Mouse (Mus musculus) myocyte (in vitro differentiated cells): ENCODE measurements around the gene Capn8. TPM values are rescaled to one million over a fixed set of nuclear protein-coding genes. Genes with fewer than 3 reads are reported as not detected.

Source experiments
- H3K27me3 ChIP-seq: one replicate; pipeline ENCODE4 v1.6.1; 2011; ENCODE audit not compliant: control insufficient read depth, insufficient read depth, insufficient read length
- H3K36me3 ChIP-seq: one replicate; pipeline ENCODE4 v1.6.1; 2011; ENCODE audit not compliant: control insufficient read depth, insufficient read depth
- H3K4me2 ChIP-seq: one replicate; pipeline ENCODE4 v1.6.1; 2011; ENCODE audit warnings: low read depth, control low read depth
- H3K4me3 ChIP-seq: one replicate; pipeline ENCODE4 v1.5.1; 2011; ENCODE audit warnings: mild to moderate bottlenecking, control low read depth, moderate library complexity
- H3K79me2 ChIP-seq: one replicate; pipeline ENCODE4 v1.6.1; 2011; ENCODE audit not compliant: control insufficient read depth, insufficient read depth
- H3ac ChIP-seq: one replicate; pipeline ENCODE4 v1.6.1; 2011; ENCODE audit not compliant: control insufficient read depth, insufficient read length
- CEBPB ChIP-seq: IDR thresholded peaks from 2 replicates; pipeline ENCODE4 v1.6.1; 2011; ENCODE audit warnings: mild to moderate bottlenecking, moderate library complexity; ENCODE audit not compliant: poor library complexity, insufficient read depth, severe bottlenecking
- E2F4 ChIP-seq: IDR thresholded peaks from one replicate; pipeline ENCODE4 v1.6.1; 2011; ENCODE audit warnings: mild to moderate bottlenecking, control low read depth, moderate library complexity; ENCODE audit not compliant: insufficient read depth
- MAX ChIP-seq: IDR thresholded peaks from one replicate; pipeline ENCODE4 v1.6.1; 2011; ENCODE audit warnings: low read depth, mild to moderate bottlenecking, control low read depth
- MYOD1 ChIP-seq, 3 experiments: IDR thresholded peaks; one replicate each; pipeline ENCODE4 v1.6.1; 2011; ENCODE audit warnings: control low read depth in 2 of 3, low read depth in 2 of 3, mild to moderate bottlenecking in 2 of 3, moderate library complexity in 1 of 3; ENCODE audit not compliant: insufficient read length in 2 of 3, control insufficient read depth in 1 of 3
- MYOG ChIP-seq, 3 experiments: IDR thresholded peaks; one replicate each; pipeline ENCODE4 v1.6.1; 2011; ENCODE audit warnings: control low read depth in 2 of 3, low read depth in 2 of 3, mild to moderate bottlenecking in 2 of 3; ENCODE audit not compliant: insufficient read length in 2 of 3, control insufficient read depth in 1 of 3, insufficient read depth in 1 of 3
- POLR2A ChIP-seq: IDR thresholded peaks from one replicate; pipeline ENCODE4 v1.6.1; 2011; ENCODE audit warnings: low read depth, mild to moderate bottlenecking, control low read depth, moderate library complexity; ENCODE audit not compliant: insufficient read length
- POLR2AphosphoS2 ChIP-seq: IDR thresholded peaks from one replicate; pipeline ENCODE4 v1.6.1; 2011; ENCODE audit warnings: low read depth, control low read depth; ENCODE audit not compliant: insufficient read length
- REST ChIP-seq: IDR thresholded peaks from one replicate; pipeline ENCODE4 v1.6.1; 2011; ENCODE audit warnings: mild to moderate bottlenecking, control low read depth, moderate library complexity; ENCODE audit not compliant: insufficient read depth, insufficient read length
- SRF ChIP-seq: IDR thresholded peaks from one replicate; pipeline ENCODE4 v1.6.1; 2011; ENCODE audit warnings: low read depth; ENCODE audit not compliant: control insufficient read depth, insufficient read length
- TCF12 ChIP-seq: IDR thresholded peaks from one replicate; pipeline ENCODE4 v1.6.1; 2011; ENCODE audit warnings: mild to moderate bottlenecking, control low read depth; ENCODE audit not compliant: poor library complexity, insufficient read depth, severe bottlenecking
- TCF3 ChIP-seq: IDR thresholded peaks from one replicate; pipeline ENCODE4 v1.6.1; 2011; ENCODE audit warnings: low read depth, control low read depth; ENCODE audit not compliant: insufficient read length
- USF1 ChIP-seq: IDR thresholded peaks from one replicate; pipeline ENCODE4 v1.6.1; 2011; ENCODE audit warnings: low read depth, mild to moderate bottlenecking, control low read depth, moderate library complexity
- polyA plus RNA-seq: library from polyadenylated mRNA; unstranded; fragments of >200 nt; fragmentation: generic; extraction: Trizol; gene quantifications from one replicate; pipeline ENCODE4 v1.2.1, GENCODE M21; 2012; ENCODE audit warnings: missing spikeins

Capn8 gene
- polyA plus RNA-seq, 1 experiment: not detected

DNA sequence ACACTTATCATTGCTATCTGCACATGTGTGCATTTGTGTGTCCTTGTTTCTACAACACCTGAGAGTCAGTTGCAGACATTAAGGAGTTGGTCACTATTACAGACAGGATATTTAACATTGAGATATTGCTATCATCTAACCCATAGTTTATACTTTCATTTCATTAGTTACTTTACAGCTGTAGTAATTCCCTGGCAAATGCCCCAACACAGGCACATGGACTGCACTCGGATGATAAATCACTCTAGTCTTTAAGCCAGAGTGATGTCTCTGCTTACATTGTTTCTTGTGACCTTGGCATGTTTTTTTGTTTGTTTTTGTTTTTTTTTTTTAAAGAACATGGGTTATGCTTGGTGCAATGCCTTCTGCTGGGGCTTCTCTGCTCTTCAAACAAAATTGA is 20.9 kb upstream of the Capn8 start:
- Histone ChIP-seq H3K4me3 (no peak overlapping the region), H3K79me2 (no peaks in the 10 kb centered on the region), H3K27me3 (no peaks in the 10 kb centered on the region), H3K36me3 (no peaks in the 10 kb centered on the region), H3K4me2 (peak overlapping the region; percentile 45), H3ac (no peak overlapping the region)
- TF ChIP-seq TCF3: no peak
- TF ChIP-seq MAX: no peak
- no peak for TF ChIP-seq REST
- no peak for TF ChIP-seq TCF12
- TF ChIP-seq POLR2AphosphoS2: no peak
- no peak for TF ChIP-seq CEBPB
- no peak for TF ChIP-seq MYOG (IDR thresholded peaks at IDR 0.05; ENCODE audit: control insufficient read depth in 1 of 3, insufficient read depth in 1 of 3, insufficient read length in 2 of 3, low read depth in 2 of 3)
- TF ChIP-seq POLR2A: no peak
- TF ChIP-seq E2F4: no peak
- no peak for TF ChIP-seq MYOD1 (IDR thresholded peaks at IDR 0.05; ENCODE audit: control insufficient read depth in 1 of 3, insufficient read length in 2 of 3, low read depth in 2 of 3)
- TF ChIP-seq USF1: no peak
- no peak for TF ChIP-seq SRF

DNA sequence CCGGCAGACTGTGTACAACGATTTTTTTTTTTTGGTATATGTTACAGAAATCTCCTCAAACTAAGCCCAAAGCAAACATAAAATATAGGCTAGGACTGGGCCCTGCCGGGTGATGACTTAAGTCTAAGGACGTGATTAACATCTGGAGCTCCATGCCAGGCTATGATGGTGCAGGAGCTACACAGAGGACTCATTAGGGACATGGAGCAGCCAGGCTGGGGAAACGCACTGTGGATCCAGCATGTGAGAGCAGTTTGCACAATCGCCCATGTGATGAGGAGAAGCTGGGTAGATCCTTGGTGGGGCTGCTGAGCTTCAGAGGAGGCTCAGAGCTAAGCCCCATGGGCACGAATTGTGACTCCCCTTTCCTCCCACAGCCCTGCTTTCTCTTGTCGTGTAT is 14.0 kb upstream of the Capn8 start:
- Histone ChIP-seq H3K4me3 (no peak overlapping the region), H3K27me3 (no peaks in the 10 kb centered on the region), H3ac (no peak overlapping the region), H3K79me2 (no peaks in the 10 kb centered on the region), H3K36me3 (no peaks in the 10 kb centered on the region), H3K4me2 (no peak overlapping the region)
- TF ChIP-seq TCF3: no peak
- TF ChIP-seq E2F4: no peak
- no peak for TF ChIP-seq SRF
- TF ChIP-seq TCF12: no peak

GRCm38 (mm10) chr1:182553649-182554375 is 11.0 kb upstream of the Capn8 start:
- no peaks in the 10 kb centered on the region for H3K27me3 ChIP-seq
- no peak overlapping the region for H3K4me2 ChIP-seq
- no peak overlapping the region for H3ac ChIP-seq
- no peaks in the 10 kb centered on the region for H3K79me2 ChIP-seq
- no peaks in the 10 kb centered on the region for H3K36me3 ChIP-seq
- TF ChIP-seq MYOG (IDR thresholded peaks at IDR 0.05; ENCODE audit: control insufficient read depth in 1 of 3, insufficient read depth in 1 of 3, insufficient read length in 2 of 3, low read depth in 2 of 3) (peak in 1 of 3 experiments; percentile 47), POLR2AphosphoS2 (no peak), MYOD1 (IDR thresholded peaks at IDR 0.05; ENCODE audit: control insufficient read depth in 1 of 3, insufficient read length in 2 of 3, low read depth in 2 of 3) (peak in 2 of 3 experiments; percentile 13 to 27), USF1 (no peak)
- H3K4me3 ChIP-seq: no peak overlapping the region

DNA sequence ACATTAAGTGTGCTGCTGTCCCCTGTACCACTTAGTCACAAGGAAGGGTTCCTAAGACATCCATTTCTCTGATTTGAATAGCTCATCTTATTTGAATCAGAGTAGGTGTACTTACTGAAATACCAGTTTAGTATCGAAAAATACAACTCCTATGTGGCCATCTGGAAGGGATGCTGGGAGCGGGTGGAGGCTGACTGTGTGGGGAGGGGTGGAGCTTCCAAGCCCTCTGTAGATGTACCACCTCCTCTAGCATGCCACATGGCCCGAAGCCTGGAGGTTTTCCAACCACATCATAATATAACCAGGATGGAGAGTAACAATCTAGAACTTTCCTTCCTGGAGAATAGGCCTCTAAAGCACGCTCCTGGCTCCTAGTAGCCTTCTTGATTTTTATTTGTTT is 6.5 kb upstream of the Capn8 start:
- Histone ChIP-seq H3K79me2 (no peaks in the 10 kb centered on the region), H3K36me3 (no peaks in the 10 kb centered on the region), H3K27me3 (no peaks in the 10 kb centered on the region), H3ac (no peak overlapping the region), H3K4me3 (no peak overlapping the region), H3K4me2 (no peak overlapping the region)
- TF ChIP-seq MYOG (IDR thresholded peaks at IDR 0.05; ENCODE audit: control insufficient read depth in 1 of 3, insufficient read depth in 1 of 3, insufficient read length in 2 of 3, low read depth in 2 of 3) (no peak), E2F4 (no peak), TCF12 (no peak), MAX (no peak), SRF (no peak), REST (no peak), MYOD1 (IDR thresholded peaks at IDR 0.05; ENCODE audit: control insufficient read depth in 1 of 3, insufficient read length in 2 of 3, low read depth in 2 of 3) (no peak), POLR2AphosphoS2 (no peak), USF1 (no peak), CEBPB (no peak), POLR2A (no peak), TCF3 (no peak)

DNA sequence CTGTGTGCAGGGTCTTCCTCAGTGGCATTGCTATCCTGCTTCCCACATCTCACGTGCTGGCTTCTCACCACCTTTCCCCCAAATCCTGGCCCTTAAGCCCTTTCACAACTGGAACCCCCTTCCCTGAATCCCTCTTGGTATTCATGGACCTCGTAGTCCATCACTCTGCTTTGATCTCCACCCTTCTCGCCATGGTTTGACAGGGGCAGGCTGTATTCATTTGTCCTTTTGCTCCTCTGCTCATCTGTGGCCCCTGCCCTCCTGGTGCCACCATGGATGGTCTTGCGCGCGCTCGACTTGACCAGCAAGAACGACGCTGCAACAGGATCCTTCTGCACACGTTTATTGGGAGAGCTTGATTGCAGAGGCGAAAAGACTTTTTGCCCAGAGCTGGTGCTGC is 5.3 kb upstream of the Capn8 start:
- Histone ChIP-seq H3K79me2 (no peaks in the 10 kb centered on the region), H3K27me3 (no peaks in the 10 kb centered on the region), H3K4me2 (no peak overlapping the region), H3K4me3 (no peak overlapping the region), H3K36me3 (no peaks in the 10 kb centered on the region), H3ac (no peak overlapping the region)
- TF ChIP-seq CEBPB: no peak
- no peak for TF ChIP-seq MAX
- no peak for TF ChIP-seq SRF
- no peak for TF ChIP-seq E2F4
- TF ChIP-seq TCF3: no peak
- no peak for TF ChIP-seq USF1
- no peak for TF ChIP-seq TCF12
- no peak for TF ChIP-seq POLR2A
- TF ChIP-seq MYOG (IDR thresholded peaks at IDR 0.05; ENCODE audit: control insufficient read depth in 1 of 3, insufficient read depth in 1 of 3, insufficient read length in 2 of 3, low read depth in 2 of 3): no peak
- no peak for TF ChIP-seq REST
- no peak for TF ChIP-seq POLR2AphosphoS2
- TF ChIP-seq MYOD1 (IDR thresholded peaks at IDR 0.05; ENCODE audit: control insufficient read depth in 1 of 3, insufficient read length in 2 of 3, low read depth in 2 of 3): no peak
